Mouse (Mus musculus): ENCODE data around the gene Cavin1.

DNA sequence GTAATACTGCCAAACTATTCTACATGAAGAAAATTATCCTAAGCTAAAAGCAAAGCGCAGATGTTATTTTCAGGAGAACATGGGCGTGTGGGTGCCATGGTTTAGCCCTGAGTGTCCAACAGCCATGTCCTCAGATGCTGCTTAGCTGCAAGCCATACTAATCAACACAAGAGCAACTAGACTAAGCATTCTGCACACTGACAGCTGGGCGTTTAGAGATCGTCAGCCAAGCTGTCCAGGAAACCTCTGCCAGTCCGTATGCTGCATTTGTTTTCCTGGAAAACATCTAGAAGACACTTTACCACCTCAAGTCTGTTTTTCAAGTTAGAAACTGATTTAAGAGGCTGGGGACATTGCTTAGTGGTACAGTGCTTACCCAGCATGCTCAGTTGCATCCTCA is 56.3 kb downstream of the Cavin1 start:
- TF ChIP-seq CTCF (conservative IDR thresholded peaks at IDR 0.05 in 1 of 2, IDR thresholded peaks at IDR 0.05 in 1 of 2; ENCODE audit: low read depth in 2 of 2, low read length in 2 of 2) (no peak), EP300 (IDR thresholded peaks at IDR 0.05; ENCODE audit: low read length) (no peak), CHD2 (IDR thresholded peaks at IDR 0.05; ENCODE audit: low read length) (no peak), POLR2A (IDR thresholded peaks at IDR 0.05; ENCODE audit: low read depth, low read length) (no peak), JUND (conservative IDR thresholded peaks at IDR 0.05; ENCODE audit: low read depth, low read length) (no peak), ZC3H11A (IDR thresholded peaks at IDR 0.05; ENCODE audit: low read depth, low read length) (no peak), MAZ (IDR thresholded peaks at IDR 0.05; ENCODE audit: low read depth, low read length) (no peak), ZKSCAN1 (IDR thresholded peaks at IDR 0.05; ENCODE audit: borderline replicate concordance, low read depth, low read length) (no peak), RCOR1 (conservative IDR thresholded peaks at IDR 0.05; ENCODE audit: low read depth, low read length) (no peak), ZMIZ1 (IDR thresholded peaks at IDR 0.05; ENCODE audit: low read depth, low read length) (no peak), MXI1 (IDR thresholded peaks at IDR 0.05; ENCODE audit: low read depth, low read length) (no peak)

Data from CH12.LX (cell line).